Mouse (Mus musculus): Measurements from ENCODE around the gene Tsen15. TPM values are rescaled to one million over a fixed set of nuclear protein-coding genes. Genes with fewer than 3 reads are reported as not detected.
A peak's percentile ranks its signal among the peaks of the same experiment; 100 is the strongest.

The Tsen15 gene
- polyA plus RNA-seq, 1 experiment from 2014 or later, result 26.6 TPM

GRCm38 (mm10) chr1:152368311-152369088 lies 18.0 kb downstream of the Tsen15 start:
- H3K27me3 ChIP-seq (replicated peaks; ENCODE audit: control insufficient read depth, insufficient read depth, low read length), result no peaks in the 10 kb centered on the region

GRCm38 (mm10) chr1:152356721-152357120 lies 29.8 kb downstream of the Tsen15 start:
- no peak for TF ChIP-seq CTCF (IDR thresholded peaks at IDR 0.05; ENCODE audit: low read depth)
- Histone ChIP-seq H3K36me3 (ENCODE audit: control insufficient read depth, insufficient read depth) (no peaks in the 10 kb centered on the region), H3K4me3 (ENCODE audit: low read depth, low read length) (no peak overlapping the region), H3K4me2 (replicated peaks; ENCODE audit: low read depth) (no peak overlapping the region), H3K27me3 (replicated peaks; ENCODE audit: control insufficient read depth, insufficient read depth, low read length) (no peaks in the 10 kb centered on the region), H3K9me3 (ENCODE audit: control insufficient read depth) (no peaks in the 10 kb centered on the region), H3K27ac (ENCODE audit: low read depth, low read length) (no peak overlapping the region), H3K9ac (ENCODE audit: low read depth, low read length) (no peak overlapping the region), H3K4me1 (replicated peaks; ENCODE audit: control insufficient read depth, insufficient read depth, low read length) (no peaks in the 10 kb centered on the region)
- no peak for ATAC-seq
- WGBS, result 70% methylated on average over 4 of the region's 4 CpGs

More at GRCm38 (mm10) chr1:152368311-152369088, 18.0 kb downstream of the Tsen15 start:
- no peaks in the 10 kb centered on the region for H3K4me1 ChIP-seq (replicated peaks; ENCODE audit: control insufficient read depth, insufficient read depth, low read length)
- H3K9me3 ChIP-seq (ENCODE audit: control insufficient read depth), result no peaks in the 10 kb centered on the region
- no peak for ATAC-seq
- peak; percentile 41; the same call in 1 of the 2 replicates for TF ChIP-seq CTCF (IDR thresholded peaks at IDR 0.05; ENCODE audit: low read depth)
- H3K36me3 ChIP-seq (ENCODE audit: control insufficient read depth, insufficient read depth), result peaks cover 13% of the 10 kb centered on the region
- 52% methylated on average over 13 of the region's 13 CpGs for WGBS
- H3K27ac ChIP-seq (ENCODE audit: low read depth, low read length), result no peak overlapping the region
- no peak overlapping the region for H3K4me2 ChIP-seq (replicated peaks; ENCODE audit: low read depth)
- no peak overlapping the region for H3K9ac ChIP-seq (ENCODE audit: low read depth, low read length)
- H3K4me3 ChIP-seq (ENCODE audit: low read depth, low read length), result no peak overlapping the region

DNA sequence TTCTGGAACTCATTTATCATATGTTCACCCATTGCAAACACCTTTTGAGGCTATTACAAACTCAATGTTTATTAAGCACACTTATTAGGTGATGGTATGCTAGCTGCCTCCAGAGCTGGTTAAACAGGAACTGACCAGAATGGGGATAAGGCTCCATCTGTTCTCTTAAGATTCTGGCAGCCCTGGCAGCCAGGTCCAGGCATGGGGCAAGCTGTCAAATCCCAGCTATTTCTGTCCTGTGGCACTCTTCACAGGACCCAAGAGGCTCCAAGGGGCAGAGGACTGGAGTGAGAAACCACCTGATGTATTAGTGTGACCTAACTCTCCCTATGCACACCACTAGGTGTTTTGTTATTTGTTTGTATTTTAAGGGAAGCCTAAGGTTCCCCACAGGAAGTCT lies 38.5 kb downstream of the Tsen15 start:
- ATAC-seq, result no peak
- Histone ChIP-seq H3K4me2 (replicated peaks; ENCODE audit: low read depth) (no peak overlapping the region), H3K4me3 (ENCODE audit: low read depth, low read length) (no peak overlapping the region), H3K36me3 (ENCODE audit: control insufficient read depth, insufficient read depth) (no peaks in the 10 kb centered on the region), H3K4me1 (replicated peaks; ENCODE audit: control insufficient read depth, insufficient read depth, low read length) (no peaks in the 10 kb centered on the region), H3K9me3 (ENCODE audit: control insufficient read depth) (no peaks in the 10 kb centered on the region), H3K9ac (ENCODE audit: low read depth, low read length) (no peak overlapping the region), H3K27me3 (replicated peaks; ENCODE audit: control insufficient read depth, insufficient read depth, low read length) (no peaks in the 10 kb centered on the region), H3K27ac (ENCODE audit: low read depth, low read length) (no peak overlapping the region)
- TF ChIP-seq CTCF (IDR thresholded peaks at IDR 0.05; ENCODE audit: low read depth), result no peak

DNA sequence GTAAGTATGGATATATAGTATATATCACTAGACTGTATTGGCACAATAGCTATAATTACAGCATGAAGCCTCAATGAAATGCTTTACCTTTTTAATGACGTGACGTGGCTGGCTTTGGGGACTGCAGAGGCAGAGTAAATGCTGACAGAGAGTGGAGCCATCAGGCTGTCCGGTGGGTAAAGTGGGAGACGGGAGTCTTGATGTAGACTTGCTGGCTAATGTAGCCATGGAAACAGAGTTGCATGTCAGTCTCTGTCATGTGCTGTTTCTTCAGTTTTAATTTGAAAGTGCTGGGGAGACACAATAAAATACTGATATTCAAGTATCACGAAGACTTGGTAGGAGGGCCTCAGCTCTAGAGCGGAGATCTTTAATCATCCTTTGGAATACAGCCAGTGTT lies 62.5 kb downstream of the Tsen15 start:
- Histone ChIP-seq H3K27ac (ENCODE audit: low read depth, low read length) (no peak overlapping the region), H3K36me3 (ENCODE audit: control insufficient read depth, insufficient read depth) (no peaks in the 10 kb centered on the region), H3K4me2 (replicated peaks; ENCODE audit: low read depth) (no peak overlapping the region), H3K4me3 (ENCODE audit: low read depth, low read length) (no peak overlapping the region), H3K9me3 (ENCODE audit: control insufficient read depth) (no peaks in the 10 kb centered on the region), H3K9ac (ENCODE audit: low read depth, low read length) (no peak overlapping the region), H3K4me1 (replicated peaks; ENCODE audit: control insufficient read depth, insufficient read depth, low read length) (no peaks in the 10 kb centered on the region), H3K27me3 (replicated peaks; ENCODE audit: control insufficient read depth, insufficient read depth, low read length) (no peaks in the 10 kb centered on the region)
- TF ChIP-seq CTCF (IDR thresholded peaks at IDR 0.05; ENCODE audit: low read depth), result no peak
- no peak for ATAC-seq
- WGBS, result 87% methylated on average over 6 of the region's 6 CpGs

Other genes starting within 250 kb of the Tsen15 start
- gene Colgalt2, start 13.1 kb upstream of the Tsen15 start, polyA plus RNA-seq (2015; fragmentation: Nextera tagmentation; extraction: Ambion mirVana), result 0.44 and 0.56 TPM in 2 replicates

Data from intestine, postnatal 0 days (tissue).